Mouse (Mus musculus): Measurements from ENCODE around the gene Ccdc186.

GRCm38 (mm10) chr19:56756412-56756811, 65.6 kb downstream of the Ccdc186 start:
- TF ChIP-seq CTCF (IDR thresholded peaks at IDR 0.05; ENCODE audit: low read depth) = no peak
- TF ChIP-seq EP300 (IDR thresholded peaks at IDR 0.05; ENCODE audit: low read depth) = no peak

Measured in heart, postnatal 0 days (tissue).